Mouse (Mus musculus): ENCODE data around the gene Cc2d2b.

Gene Cc2d2b

GRCm38 (mm10) chr19:40748559-40748958 is at the start of gene Cc2d2b:
Cc2d2b (plus strand) TSS chr19:40748753.
- no peak for DNase-seq

GRCm38 (mm10) chr19:40699816-40700215 is 48.7 kb upstream of the Cc2d2b start:
- DNase-seq, result no peak

- no peak for DNase-seq
Observed at GRCm38 (mm10) chr19:40702406-40702805, 46.1 kb upstream of the Cc2d2b start.

GRCm38 (mm10) chr19:40712889-40713628 is 35.5 kb upstream of the Cc2d2b start:
- DNase-seq, result no peak

GRCm38 (mm10) chr19:40714700-40715099 is 33.9 kb upstream of the Cc2d2b start:
- no peak for DNase-seq

- no peak for DNase-seq
Observed at GRCm38 (mm10) chr19:40716981-40717380, 31.6 kb upstream of the Cc2d2b start.

GRCm38 (mm10) chr19:40719439-40720105 is 29.0 kb upstream of the Cc2d2b start:
- DNase-seq, result no peak

GRCm38 (mm10) chr19:40720381-40720780 is 28.2 kb upstream of the Cc2d2b start:
- DNase-seq, result no peak

- peak; percentile 53 for DNase-seq
Observed at GRCm38 (mm10) chr19:40722137-40723038, 26.2 kb upstream of the Cc2d2b start.

- no peak for DNase-seq
Observed at GRCm38 (mm10) chr19:40723516-40723915, 25.0 kb upstream of the Cc2d2b start.

- DNase-seq, result no peak
Observed at GRCm38 (mm10) chr19:40726148-40726547, 22.4 kb upstream of the Cc2d2b start.

GRCm38 (mm10) chr19:40726614-40727013 is 21.9 kb upstream of the Cc2d2b start:
- DNase-seq, result no peak

GRCm38 (mm10) chr19:40728213-40728612 is 20.3 kb upstream of the Cc2d2b start:
- no peak for DNase-seq

GRCm38 (mm10) chr19:40728732-40729420 is 19.7 kb upstream of the Cc2d2b start:
- no peak for DNase-seq

- DNase-seq, result no peak
Observed at GRCm38 (mm10) chr19:40733409-40733808, 15.1 kb upstream of the Cc2d2b start.

GRCm38 (mm10) chr19:40733849-40734248 is 14.7 kb upstream of the Cc2d2b start:
- no peak for DNase-seq

GRCm38 (mm10) chr19:40736680-40737512 is 11.7 kb upstream of the Cc2d2b start:
- peak; percentile 32 for DNase-seq

GRCm38 (mm10) chr19:40737613-40738012 is 10.9 kb upstream of the Cc2d2b start:
- no peak for DNase-seq

GRCm38 (mm10) chr19:40738683-40739324 is 9.7 kb upstream of the Cc2d2b start:
- no peak for DNase-seq

GRCm38 (mm10) chr19:40746603-40747002 is 1.9 kb upstream of the Cc2d2b start:
- DNase-seq, result no peak

- peak; percentile 56 for DNase-seq
Observed at GRCm38 (mm10) chr19:40754311-40754710, 5.8 kb downstream of the Cc2d2b start.
